Mouse (Mus musculus): ENCODE measurements at regions not wholly inside any gene's neighbourhood (a gene's known extent, or its start where the extent isn't known, plus 50 kb on each side); places are given as distances from the start of the nearest gene placed in this dataset.
A peak's percentile ranks its signal among the peaks of the same experiment; 100 is the strongest.

DNA sequence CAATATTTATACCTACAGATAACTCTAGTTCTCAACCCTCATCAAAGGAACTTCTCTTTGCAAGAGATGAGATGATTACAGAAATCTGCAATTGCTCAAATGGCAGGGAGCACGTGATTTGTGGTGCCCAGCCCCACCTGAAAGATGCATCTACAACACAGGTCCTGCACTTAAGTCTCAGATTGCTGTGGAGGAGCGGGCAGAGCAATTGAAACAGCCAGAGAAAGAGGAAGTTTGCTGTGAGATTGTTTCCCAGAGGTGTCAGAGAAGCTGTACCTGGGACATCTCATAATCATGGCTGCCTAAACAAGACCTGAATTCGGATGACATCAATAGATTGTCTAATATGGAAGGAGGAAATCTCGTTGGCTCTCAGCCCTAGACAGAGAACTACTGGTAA is 105.9 kb upstream of the Cxcr4 start:
- no peak for DNase-seq (ENCODE audit: low spot score in 2 of 2)

DNA sequence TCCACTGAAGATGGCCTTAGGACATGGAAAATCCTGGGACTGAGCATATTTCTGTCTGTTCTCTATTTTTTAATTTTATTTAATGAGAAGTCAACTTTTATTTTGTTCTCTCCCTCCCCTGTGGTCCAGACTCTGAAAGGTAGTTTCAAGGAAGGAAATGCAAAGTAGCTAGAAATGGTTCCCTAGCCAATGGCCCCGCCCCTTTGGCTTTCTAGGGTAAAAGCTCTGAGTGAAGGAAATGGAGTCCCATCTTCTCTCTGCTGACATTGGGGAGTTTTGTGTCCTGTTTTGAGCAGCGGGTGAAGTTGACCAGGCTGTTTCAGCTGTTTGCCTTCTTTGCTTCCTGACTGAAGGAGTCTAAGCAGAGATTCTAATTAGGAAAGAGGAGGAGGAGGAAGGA is 103.8 kb upstream of the Cxcr4 start:
- intact Hi-C loops (cut with DNase I): no loop called here
- no peak for DNase-seq (ENCODE audit: low spot score in 2 of 2)

More for the DNA sequence above, 105.9 kb upstream of the Cxcr4 start:
- intact Hi-C loops (cut with DNase I): no loop called here

GRCm38 (mm10) chr1:128692799-128693198 is 100.7 kb upstream of the Cxcr4 start:
- intact Hi-C loops (cut with DNase I): no loop called here
- DNase-seq (ENCODE audit: low spot score in 2 of 2): no peak

DNA sequence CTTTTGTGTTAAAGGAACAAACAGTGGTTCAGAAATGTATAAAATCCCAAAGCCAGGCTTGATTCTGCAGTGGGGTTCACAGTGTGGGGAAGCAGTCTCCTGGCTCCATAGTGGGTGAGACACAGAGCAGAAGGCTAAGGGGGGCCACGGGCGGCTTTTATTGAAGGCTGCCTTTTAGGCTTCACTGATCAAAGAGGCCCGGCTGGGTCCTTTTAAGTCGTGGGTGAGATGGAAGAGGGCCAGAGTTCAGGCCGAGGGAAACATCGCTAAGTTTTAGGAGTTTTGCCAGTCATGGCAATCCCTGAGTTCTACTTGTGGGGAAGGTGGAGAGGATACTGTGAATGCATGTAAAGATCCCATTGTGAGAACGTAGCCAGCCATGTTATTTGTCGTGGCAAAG is 100.2 kb upstream of the Cxcr4 start:
- intact Hi-C loops (cut with DNase I): no loop called here
- DNase-seq (ENCODE audit: low spot score in 2 of 2): no peak

DNA sequence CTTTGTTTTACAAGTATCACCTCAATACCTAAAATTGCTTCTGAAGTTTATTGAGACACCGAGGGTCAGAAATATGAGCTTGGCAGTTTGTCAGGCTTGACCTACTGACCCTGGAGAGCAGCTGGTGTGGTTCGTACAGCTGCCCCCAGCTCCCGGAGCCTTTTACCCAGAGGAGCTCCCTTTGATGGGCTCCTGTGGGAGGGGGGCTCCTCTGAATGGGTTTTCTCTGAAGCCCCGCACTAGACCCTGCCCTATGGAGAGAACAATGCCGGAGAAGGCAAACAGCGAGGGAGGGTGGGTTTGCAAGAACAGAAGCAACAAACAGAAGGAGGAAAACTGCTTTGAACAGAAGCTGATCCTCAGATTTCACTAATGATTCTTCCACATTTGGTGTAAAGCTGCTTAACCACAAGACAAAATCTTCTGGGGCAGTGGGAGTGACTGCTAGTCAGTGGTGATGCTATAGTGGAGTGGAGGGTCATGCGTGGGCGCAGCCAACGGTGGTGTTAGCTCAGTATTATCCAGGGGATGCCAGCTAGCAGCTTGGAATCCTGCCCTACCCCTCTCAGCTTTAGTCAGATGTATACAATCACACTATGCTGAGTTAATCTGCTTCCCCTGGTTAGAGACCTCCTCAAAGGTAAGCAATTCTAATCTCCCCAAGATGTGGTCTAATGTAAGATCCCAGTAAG is 95.3 kb upstream of the Cxcr4 start:
- intact Hi-C loops (cut with DNase I): no loop called here
- DNase-seq (ENCODE audit: low spot score in 2 of 2): no peak

DNA sequence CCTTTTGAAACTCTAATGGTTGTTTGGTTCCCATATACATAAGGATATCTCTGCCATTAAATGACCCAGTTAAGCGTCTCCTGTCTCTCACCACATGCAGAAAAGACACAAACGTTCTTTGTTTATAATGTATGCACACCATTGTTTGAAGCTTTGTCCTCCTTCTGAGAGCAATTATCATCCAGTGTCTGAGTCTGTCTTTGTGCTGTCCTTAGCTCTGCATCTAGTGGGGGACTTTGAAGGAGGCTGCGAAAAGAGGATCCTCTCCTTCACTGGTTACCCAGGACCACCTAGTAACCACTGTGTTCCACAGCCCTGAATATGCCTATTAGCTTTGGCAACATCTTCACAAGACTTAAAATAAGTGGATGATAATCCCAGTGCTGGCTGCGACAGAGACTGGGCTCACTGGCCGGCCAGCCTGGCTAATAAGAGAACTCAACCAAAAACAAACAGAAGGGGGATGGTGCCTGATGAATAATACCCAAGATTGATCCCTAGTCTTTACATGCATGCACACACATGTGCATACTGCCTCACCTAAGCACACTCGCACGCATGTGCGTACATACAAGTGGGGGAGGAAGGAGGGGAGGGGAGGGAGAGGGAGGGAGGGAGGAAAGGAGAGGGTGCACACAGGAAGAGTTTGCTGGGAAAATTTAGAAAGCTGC is 93.5 kb upstream of the Cxcr4 start:
- intact Hi-C loops (cut with DNase I): no loop called here
- no peak for DNase-seq (ENCODE audit: low spot score in 2 of 2)

- intact Hi-C loops (cut with DNase I): loop anchor here (5.0 kb wide), 1 partner anchor 91 kb away; the partner anchor contains the start of gene Cxcr4
Observed at GRCm38 (mm10) chr1:128682942-128683341, 90.8 kb upstream of the Cxcr4 start.

DNA sequence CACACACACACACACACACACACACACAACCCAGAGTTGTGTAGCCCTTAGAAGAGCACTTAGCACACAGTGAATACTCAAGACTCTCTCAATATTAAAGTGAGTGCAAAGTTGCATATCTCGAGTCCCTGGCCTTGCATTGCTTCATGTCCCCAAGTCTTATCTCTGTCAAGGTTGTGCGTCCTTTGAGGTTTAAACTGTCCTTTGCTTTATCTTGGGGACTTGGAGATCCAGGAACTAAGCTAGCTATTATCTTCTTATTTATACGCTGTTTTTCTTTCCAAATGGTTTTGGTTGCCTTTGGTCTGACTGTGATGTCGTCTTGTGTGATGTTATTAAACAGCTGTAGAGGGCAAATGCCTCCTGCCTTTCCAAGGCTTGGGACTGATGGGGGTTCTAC is 89.2 kb upstream of the Cxcr4 start:
- no peak for DNase-seq (ENCODE audit: low spot score in 2 of 2)
- intact Hi-C loops (cut with DNase I): loop anchor here (5.0 kb wide), 1 partner anchor 89 kb away; the partner anchor contains the start of gene Cxcr4

More at GRCm38 (mm10) chr1:128682942-128683341, 90.8 kb upstream of the Cxcr4 start:
- no peak for DNase-seq (ENCODE audit: low spot score in 2 of 2)

DNA sequence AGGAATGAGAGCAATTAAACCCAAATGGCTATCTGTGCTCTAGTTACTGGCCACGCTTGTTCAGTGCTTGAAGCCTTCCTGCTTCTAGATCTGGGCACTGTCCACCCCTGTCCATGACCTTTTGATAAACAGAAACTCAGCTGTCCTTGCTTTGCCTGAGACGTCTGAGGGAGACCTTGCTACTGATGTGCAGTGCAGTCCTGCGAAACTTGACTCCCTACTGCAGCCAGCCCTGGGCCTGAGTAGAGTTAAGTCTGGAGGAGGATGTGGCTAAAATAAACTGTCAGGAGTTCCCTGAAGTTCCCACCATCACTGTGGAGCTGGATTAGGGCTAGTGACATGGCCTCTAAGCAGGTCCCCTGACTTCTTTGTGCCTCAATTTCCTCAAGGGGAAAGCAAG is 88.4 kb upstream of the Cxcr4 start:
- intact Hi-C loops (cut with DNase I): loop anchor here (5.0 kb wide), 1 partner anchor 88 kb away; the partner anchor contains the start of gene Cxcr4
- DNase-seq (ENCODE audit: low spot score in 2 of 2): no peak

DNA sequence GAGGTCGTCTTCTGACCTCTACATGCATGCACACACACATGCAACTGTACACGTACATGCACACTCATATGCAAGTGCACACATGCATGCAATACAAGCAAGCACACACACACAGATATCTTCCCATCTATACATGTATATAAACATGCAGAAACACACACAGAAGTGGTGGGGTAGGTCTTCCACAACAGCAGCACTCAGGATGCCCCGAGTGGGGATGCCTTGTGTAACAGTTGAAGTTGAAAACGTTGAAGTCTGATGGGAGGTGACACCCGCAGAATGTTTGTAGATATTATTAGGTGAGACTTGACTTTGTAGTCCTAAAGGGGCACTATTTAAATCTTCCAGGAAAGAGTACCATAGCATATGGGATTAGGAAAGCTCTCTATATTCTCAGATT is 87.9 kb upstream of the Cxcr4 start:
- no peak for DNase-seq (ENCODE audit: low spot score in 2 of 2)
- intact Hi-C loops (cut with DNase I): loop anchor here (5.0 kb wide), 1 partner anchor 88 kb away; the partner anchor contains the start of gene Cxcr4

DNA sequence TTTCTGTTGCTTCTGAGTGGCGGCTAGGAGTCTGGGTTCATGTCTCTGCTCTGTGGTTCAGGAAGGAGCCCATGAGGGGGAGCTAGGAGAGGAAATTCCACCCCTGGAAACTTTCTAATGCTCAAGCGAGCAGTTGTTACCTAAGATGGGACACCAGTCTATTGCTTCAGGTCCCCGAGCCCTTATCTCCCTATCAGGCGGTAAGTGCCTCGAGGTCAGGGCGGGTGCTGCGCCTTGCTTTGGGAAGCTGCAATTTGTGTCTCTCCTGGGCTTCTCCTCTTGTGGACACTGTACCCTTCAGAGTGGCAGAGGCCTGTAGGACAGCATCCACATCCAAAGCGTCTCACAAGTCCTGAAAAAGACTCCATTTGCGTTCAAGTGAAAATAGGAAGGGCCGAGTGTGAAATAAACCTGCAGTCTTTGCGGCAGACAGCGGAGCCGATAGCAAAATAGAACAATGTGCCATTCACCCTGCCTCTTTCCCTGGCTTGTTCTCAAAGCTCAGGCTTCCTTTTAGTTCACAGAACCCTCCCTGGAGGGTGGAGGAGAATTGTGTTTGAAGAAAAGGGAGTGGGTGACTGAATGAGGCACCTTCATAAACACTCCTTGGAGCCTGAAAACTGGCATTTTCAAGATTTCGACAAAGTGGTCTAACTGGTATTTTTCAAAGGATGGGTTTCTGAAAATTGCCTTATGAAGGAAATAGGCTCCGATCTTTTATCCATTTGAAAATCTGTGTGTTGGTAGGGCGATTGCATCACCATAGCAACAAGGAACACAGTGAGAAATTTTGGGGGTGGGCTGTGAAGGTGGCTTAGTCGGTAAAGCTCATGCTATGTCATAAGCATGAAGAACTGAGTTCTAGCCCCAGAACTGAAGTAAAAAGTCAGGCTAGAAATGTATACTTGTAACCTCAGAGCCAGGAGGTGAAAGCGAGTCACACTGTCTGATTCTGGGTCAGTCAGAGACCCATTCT is 87.2 kb upstream of the Cxcr4 start:
- intact Hi-C loops (cut with DNase I): no loop called here
- DNase-seq (ENCODE audit: low spot score in 2 of 2): peak in 1 of 2 experiments; percentile 8

DNA sequence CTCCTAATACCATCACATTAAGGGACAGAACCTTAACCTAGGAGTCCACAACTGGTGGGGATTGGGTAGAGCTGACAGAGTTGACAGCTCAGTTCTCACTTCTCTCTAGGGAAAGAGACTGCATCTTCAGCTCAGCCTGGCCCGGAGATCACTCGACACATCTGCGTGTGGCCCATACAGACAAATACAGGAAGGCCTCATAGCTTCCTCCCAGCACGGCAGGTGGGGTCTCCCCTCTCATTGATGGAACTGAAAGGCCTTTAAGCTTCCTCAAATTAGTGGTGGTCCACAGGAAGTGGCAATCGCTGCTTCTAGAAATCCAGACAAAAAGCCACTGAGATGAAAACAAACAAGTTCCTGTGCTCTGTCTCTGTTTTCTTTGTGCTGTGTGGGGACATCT is 83.4 kb upstream of the Cxcr4 start:
- no peak for DNase-seq (ENCODE audit: low spot score in 2 of 2)
- intact Hi-C loops (cut with DNase I): no loop called here

- no peak for DNase-seq (ENCODE audit: low spot score in 2 of 2)
- intact Hi-C loops (cut with DNase I): no loop called here
Observed at GRCm38 (mm10) chr1:128672306-128672705, 80.2 kb upstream of the Cxcr4 start.

DNA sequence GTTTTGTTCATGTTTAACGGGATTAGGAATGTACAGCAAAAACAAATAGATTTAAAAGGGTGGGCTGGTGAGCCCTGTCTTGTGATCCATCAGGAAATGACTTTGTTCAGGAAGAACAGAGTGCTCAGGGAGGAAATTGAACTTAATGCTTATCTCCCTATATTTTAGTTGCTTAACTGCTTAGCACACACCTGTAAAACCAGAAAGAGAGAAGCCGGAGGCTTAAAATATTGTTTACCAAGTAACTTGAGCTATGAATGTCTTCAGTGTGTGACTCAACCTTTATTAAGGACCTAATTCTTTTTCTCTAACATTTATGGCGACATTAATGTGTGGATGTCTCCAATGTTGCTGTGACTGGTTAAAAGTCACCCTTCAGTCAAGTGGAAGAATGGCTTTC is 79.4 kb upstream of the Cxcr4 start:
- intact Hi-C loops (cut with DNase I): no loop called here
- DNase-seq (ENCODE audit: low spot score in 2 of 2): no peak

DNA sequence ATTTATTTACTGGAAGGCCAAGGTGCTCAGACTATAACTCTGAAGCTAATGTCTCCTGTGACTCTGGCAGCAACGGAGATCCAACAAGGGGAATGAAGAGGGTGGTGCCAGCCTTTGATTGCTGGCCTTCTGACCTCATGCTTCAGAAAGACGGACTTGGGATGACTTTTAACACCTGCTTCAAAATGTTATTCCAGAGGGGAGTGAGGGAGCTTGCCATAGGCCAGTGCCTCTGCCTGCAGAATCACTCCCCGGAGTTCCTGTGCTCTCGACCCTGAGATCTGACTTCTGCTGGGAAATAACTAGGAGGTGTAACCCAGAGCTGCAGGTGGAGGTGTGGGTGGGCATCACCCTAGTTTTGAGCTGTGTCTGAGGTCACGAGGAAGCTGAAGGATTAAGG is 78.9 kb upstream of the Cxcr4 start:
- no peak for DNase-seq (ENCODE audit: low spot score in 2 of 2)
- intact Hi-C loops (cut with DNase I): no loop called here

DNA sequence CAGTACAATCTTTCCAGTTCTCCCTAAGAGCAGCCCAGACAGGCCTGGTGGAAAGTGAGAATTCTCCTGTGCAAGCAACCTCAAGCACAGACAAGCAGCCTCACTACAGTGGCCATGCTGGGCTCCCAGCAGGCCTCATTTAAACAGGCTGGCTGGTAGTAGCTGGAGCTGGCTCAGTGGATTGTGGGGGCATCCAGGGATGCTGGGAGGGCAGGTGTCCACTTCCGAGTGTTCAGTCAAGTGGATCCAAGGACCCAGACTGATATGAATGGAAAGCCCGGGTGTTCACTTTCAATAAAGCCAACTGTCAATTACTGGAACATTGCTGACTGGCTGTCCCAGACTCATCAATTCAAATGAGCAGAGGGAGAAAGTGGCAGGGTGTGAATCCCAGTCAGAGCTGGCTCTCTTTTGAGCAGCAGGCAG is 77.2 kb upstream of the Cxcr4 start:
- intact Hi-C loops (cut with DNase I): no loop called here
- DNase-seq (ENCODE audit: low spot score in 2 of 2): no peak

GRCm38 (mm10) chr1:128668718-128669117 is 76.6 kb upstream of the Cxcr4 start:
- no peak for DNase-seq (ENCODE audit: low spot score in 2 of 2)
- intact Hi-C loops (cut with DNase I): no loop called here

DNA sequence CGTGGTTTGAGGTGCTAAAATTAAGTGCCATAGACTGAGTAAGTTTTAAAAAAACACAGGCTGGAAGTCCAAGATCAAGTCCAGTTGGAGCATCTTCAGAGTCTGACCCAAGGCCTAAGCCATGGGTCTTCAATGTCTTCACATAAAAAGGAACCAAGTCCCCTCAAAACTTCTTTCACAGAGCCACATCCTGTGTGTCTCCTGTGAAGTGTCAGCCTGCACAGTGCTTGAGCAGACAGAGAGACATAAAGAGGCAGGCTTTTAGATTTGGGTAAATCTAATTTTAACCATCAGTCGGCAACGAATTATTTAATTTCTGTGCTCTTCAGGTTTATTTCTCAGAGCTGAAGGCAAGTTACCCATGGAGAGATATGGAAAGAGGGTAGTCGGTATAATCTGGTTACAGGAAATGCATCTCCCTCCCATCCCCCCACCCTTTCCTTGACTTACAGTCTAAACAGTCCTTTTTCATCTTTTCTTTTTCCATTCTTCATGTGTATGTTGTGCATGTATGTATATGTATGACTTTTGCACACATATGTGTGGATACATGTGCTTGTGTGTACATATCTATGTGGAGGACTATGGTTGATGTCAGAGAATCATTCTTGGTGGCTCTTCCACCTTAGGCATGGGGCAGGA is 75.1 kb upstream of the Cxcr4 start:
- intact Hi-C loops (cut with DNase I): no loop called here
- DNase-seq (ENCODE audit: low spot score in 2 of 2): no peak

- DNase-seq (ENCODE audit: low spot score in 2 of 2): no peak
- intact Hi-C loops (cut with DNase I): no loop called here
Observed at GRCm38 (mm10) chr1:128663207-128663606, 71.1 kb upstream of the Cxcr4 start.

GRCm38 (mm10) chr1:128659857-128660256 is 67.8 kb upstream of the Cxcr4 start:
- DNase-seq (ENCODE audit: low spot score in 2 of 2): peak; percentile 8 to 13
- intact Hi-C loops (cut with DNase I): no loop called here
